Mouse (Mus musculus): ENCODE results near the gene Atp1b1. TPM values are rescaled to one million over a fixed set of nuclear protein-coding genes. Genes with fewer than 3 reads are reported as not detected.
A peak's percentile ranks its signal among the peaks of the same experiment; 100 is the strongest.

The Atp1b1 gene
- polyA plus RNA-seq, 1 experiment from 2014 or later, result 163 TPM

DNA sequence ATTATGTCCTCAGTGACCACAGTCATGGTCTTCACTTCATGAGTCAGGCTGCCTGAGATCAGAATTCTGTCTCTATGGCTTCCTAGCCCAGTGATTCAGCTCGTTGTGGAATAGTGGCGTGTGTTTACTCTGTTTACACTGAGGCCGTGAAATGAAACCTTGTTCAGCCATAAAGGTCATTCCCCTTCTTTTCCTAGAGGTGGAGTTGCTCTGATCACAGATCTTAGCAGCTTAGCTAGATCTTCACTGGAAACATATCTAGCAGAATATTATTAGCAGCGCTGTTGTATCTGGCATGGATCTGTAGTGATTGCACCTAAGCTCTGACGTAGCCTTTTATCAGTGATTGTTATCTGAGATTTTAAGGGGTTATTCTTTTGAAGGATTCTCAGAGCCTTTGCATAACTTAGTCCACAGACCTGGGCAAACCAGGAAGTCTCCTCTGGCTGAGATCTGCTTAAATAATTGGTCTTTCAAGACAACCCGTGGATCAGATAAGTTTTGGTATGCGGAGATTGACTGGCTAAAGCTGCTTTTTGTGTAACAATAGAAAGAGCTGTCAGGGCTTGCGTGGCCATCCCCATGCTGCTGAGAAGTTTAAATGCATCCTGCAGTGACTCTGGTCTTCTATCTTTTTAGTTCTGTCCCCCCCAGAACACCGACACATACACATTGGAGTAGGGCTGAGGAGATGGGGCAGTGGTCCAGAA is 23.6 kb upstream of the Atp1b1 start:
- no peaks in the 10 kb centered on the region for H3K36me3 ChIP-seq
- H3K9ac ChIP-seq, result no peak overlapping the region
- no peak overlapping the region for H3K4me2 ChIP-seq
- no peak for ATAC-seq (replicated peaks; ENCODE audit: low FRiP score)
- H3K4me1 ChIP-seq, result no peaks in the 10 kb centered on the region
- H3K27ac ChIP-seq, result no peak overlapping the region
- H3K9me3 ChIP-seq (replicated peaks), result no peaks in the 10 kb centered on the region
- 60% methylated on average over 9 of the region's 9 CpGs for WGBS
- H3K4me3 ChIP-seq (replicated peaks), result no peak overlapping the region
- no peaks in the 10 kb centered on the region for H3K27me3 ChIP-seq

DNA sequence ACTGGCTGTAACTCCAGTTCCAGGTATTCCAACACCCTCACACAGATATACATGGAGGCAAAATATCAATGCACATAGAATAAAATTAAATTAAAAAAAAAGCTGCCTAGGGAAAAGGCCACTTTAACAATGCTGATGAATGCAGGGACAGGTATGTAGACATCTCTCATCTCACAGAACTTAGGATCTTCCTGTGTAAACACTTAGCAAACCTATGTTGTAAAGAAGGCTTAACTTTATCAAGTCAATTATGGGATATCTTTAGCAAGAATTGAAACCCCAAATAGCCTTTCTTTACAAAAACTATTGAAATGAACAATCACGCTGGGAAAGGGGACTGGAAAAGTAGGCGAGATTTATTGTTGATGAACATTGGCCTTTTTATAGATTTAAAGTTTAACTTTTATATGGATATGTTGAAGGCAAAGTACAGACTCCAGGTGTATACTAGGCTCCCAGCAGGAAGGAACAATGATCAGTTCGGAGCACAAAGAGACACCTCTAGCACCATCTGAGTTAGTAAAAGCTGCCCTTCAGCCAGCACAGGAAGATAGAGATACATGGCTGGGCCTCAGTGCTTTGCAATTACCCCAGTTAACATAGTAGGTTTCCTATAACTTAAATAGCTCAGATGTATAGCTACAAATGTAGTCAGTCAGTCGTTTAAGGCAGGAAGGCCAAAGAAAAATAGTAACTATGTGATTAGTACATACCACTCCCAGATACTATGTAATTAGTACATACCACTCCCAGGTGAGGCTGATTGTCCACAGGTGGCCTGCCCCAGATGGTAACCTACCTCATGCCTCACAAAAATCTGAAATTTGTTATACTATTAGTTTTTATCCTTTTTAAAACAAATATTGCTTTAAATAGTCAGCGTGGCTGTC is 22.8 kb upstream of the Atp1b1 start:
- Histone ChIP-seq H3K9me3 (replicated peaks) (no peaks in the 10 kb centered on the region), H3K4me3 (replicated peaks) (no peak overlapping the region), H3K27me3 (no peaks in the 10 kb centered on the region), H3K9ac (no peak overlapping the region), H3K36me3 (no peaks in the 10 kb centered on the region), H3K4me1 (no peaks in the 10 kb centered on the region), H3K27ac (no peak overlapping the region), H3K4me2 (no peak overlapping the region)
- 80% methylated on average over 5 of the region's 5 CpGs for WGBS
- ATAC-seq (replicated peaks; ENCODE audit: low FRiP score), result no peak

- WGBS, result 75% methylated on average over 4 of the region's 4 CpGs
- ATAC-seq (replicated peaks; ENCODE audit: low FRiP score), result no peak
- Histone ChIP-seq H3K9ac (no peak overlapping the region), H3K9me3 (replicated peaks) (no peaks in the 10 kb centered on the region), H3K4me3 (replicated peaks) (no peak overlapping the region), H3K4me1 (no peaks in the 10 kb centered on the region), H3K4me2 (no peak overlapping the region), H3K27me3 (no peaks in the 10 kb centered on the region), H3K36me3 (no peaks in the 10 kb centered on the region), H3K27ac (no peak overlapping the region)
Measured at GRCm38 (mm10) chr1:164475895-164476294, 17.7 kb upstream of the Atp1b1 start.

GRCm38 (mm10) chr1:164474778-164475511 is 16.8 kb upstream of the Atp1b1 start:
- Histone ChIP-seq H3K4me1 (no peaks in the 10 kb centered on the region), H3K27ac (no peak overlapping the region), H3K4me2 (no peak overlapping the region), H3K9ac (no peak overlapping the region), H3K9me3 (replicated peaks) (no peaks in the 10 kb centered on the region), H3K4me3 (replicated peaks) (no peak overlapping the region), H3K36me3 (no peaks in the 10 kb centered on the region), H3K27me3 (no peaks in the 10 kb centered on the region)
- WGBS, result 62% methylated on average over 7 of the region's 7 CpGs
- no peak for ATAC-seq (replicated peaks; ENCODE audit: low FRiP score)

- Histone ChIP-seq H3K36me3 (no peaks in the 10 kb centered on the region), H3K9me3 (replicated peaks) (no peaks in the 10 kb centered on the region), H3K27ac (no peak overlapping the region), H3K4me3 (replicated peaks) (no peak overlapping the region), H3K27me3 (no peaks in the 10 kb centered on the region), H3K9ac (no peak overlapping the region), H3K4me1 (no peaks in the 10 kb centered on the region), H3K4me2 (no peak overlapping the region)
- ATAC-seq (replicated peaks; ENCODE audit: low FRiP score), result no peak
- WGBS, result 86% methylated on average over 6 of the region's 6 CpGs
Measured at GRCm38 (mm10) chr1:164474310-164474709, 16.2 kb upstream of the Atp1b1 start.

- no peak overlapping the region for H3K4me3 ChIP-seq (replicated peaks)
- no peak overlapping the region for H3K27ac ChIP-seq
- no peaks in the 10 kb centered on the region for H3K4me1 ChIP-seq
- no peaks in the 10 kb centered on the region for H3K27me3 ChIP-seq
- H3K9me3 ChIP-seq (replicated peaks), result no peaks in the 10 kb centered on the region
- H3K4me2 ChIP-seq, result no peak overlapping the region
- 88% methylated on average over 7 of the region's 7 CpGs for WGBS
- no peak for ATAC-seq (replicated peaks; ENCODE audit: low FRiP score)
- H3K9ac ChIP-seq, result no peak overlapping the region
- no peaks in the 10 kb centered on the region for H3K36me3 ChIP-seq
Measured at GRCm38 (mm10) chr1:164473398-164473797, 15.2 kb upstream of the Atp1b1 start.

- no peak overlapping the region for H3K4me2 ChIP-seq
- WGBS, result 83% methylated on average over 5 of the region's 5 CpGs
- peak; percentile 70; the same call in 1 of the 2 replicates for ATAC-seq (replicated peaks; ENCODE audit: low FRiP score)
- no peaks in the 10 kb centered on the region for H3K27me3 ChIP-seq
- H3K9me3 ChIP-seq (replicated peaks), result no peaks in the 10 kb centered on the region
- H3K27ac ChIP-seq, result no peak overlapping the region
- no peaks in the 10 kb centered on the region for H3K36me3 ChIP-seq
- H3K9ac ChIP-seq, result no peak overlapping the region
- no peak overlapping the region for H3K4me3 ChIP-seq (replicated peaks)
- no peaks in the 10 kb centered on the region for H3K4me1 ChIP-seq
Measured at GRCm38 (mm10) chr1:164471632-164472031, 13.5 kb upstream of the Atp1b1 start.

- ATAC-seq (replicated peaks; ENCODE audit: low FRiP score), result no peak
- H3K36me3 ChIP-seq, result no peaks in the 10 kb centered on the region
- no peaks in the 10 kb centered on the region for H3K9me3 ChIP-seq (replicated peaks)
- H3K4me3 ChIP-seq (replicated peaks), result no peak overlapping the region
- H3K4me1 ChIP-seq, result no peaks in the 10 kb centered on the region
- H3K9ac ChIP-seq, result no peak overlapping the region
- no peak overlapping the region for H3K4me2 ChIP-seq
- H3K27me3 ChIP-seq, result no peaks in the 10 kb centered on the region
- WGBS, result 60% methylated on average over 6 of the region's 6 CpGs
- no peak overlapping the region for H3K27ac ChIP-seq
Measured at GRCm38 (mm10) chr1:164470985-164471384, 12.8 kb upstream of the Atp1b1 start.

- Histone ChIP-seq H3K27me3 (no peaks in the 10 kb centered on the region), H3K27ac (no peak overlapping the region), H3K4me2 (no peak overlapping the region), H3K4me3 (replicated peaks) (no peak overlapping the region), H3K36me3 (no peaks in the 10 kb centered on the region), H3K9ac (no peak overlapping the region), H3K4me1 (no peaks in the 10 kb centered on the region), H3K9me3 (replicated peaks) (no peaks in the 10 kb centered on the region)
- no peak for ATAC-seq (replicated peaks; ENCODE audit: low FRiP score)
- 77% methylated on average over 8 of the region's 8 CpGs for WGBS
Measured at GRCm38 (mm10) chr1:164468329-164468728, 10.2 kb upstream of the Atp1b1 start.

DNA sequence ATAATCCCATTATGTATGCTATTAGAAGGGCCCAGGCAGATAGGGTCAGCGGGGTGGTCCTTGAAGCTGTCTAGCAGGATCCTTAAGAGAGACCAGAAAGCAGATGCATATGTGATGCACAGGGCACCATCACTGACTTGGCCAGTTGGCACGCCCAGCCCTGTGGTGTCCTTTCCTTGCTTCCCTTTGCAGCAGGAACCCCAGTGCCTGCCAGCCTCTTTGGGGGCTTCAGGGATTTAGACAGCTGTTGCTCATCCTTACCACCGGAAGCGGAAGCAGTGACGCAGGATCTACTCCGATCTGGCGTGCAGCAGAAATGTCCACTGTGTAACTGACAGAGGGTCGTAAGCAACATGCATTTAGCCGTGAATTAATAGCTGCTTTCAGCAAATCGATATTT is 9.3 kb upstream of the Atp1b1 start:
- no peaks in the 10 kb centered on the region for H3K27me3 ChIP-seq
- no peaks in the 10 kb centered on the region for H3K36me3 ChIP-seq
- no peak overlapping the region for H3K9ac ChIP-seq
- H3K9me3 ChIP-seq (replicated peaks), result no peaks in the 10 kb centered on the region
- H3K4me3 ChIP-seq (replicated peaks), result no peak overlapping the region
- no peak overlapping the region for H3K27ac ChIP-seq
- H3K4me2 ChIP-seq, result no peak overlapping the region
- H3K4me1 ChIP-seq, result no peaks in the 10 kb centered on the region
- no peak for ATAC-seq (replicated peaks; ENCODE audit: low FRiP score)
- WGBS, result 92% methylated on average over 10 of the region's 10 CpGs

DNA sequence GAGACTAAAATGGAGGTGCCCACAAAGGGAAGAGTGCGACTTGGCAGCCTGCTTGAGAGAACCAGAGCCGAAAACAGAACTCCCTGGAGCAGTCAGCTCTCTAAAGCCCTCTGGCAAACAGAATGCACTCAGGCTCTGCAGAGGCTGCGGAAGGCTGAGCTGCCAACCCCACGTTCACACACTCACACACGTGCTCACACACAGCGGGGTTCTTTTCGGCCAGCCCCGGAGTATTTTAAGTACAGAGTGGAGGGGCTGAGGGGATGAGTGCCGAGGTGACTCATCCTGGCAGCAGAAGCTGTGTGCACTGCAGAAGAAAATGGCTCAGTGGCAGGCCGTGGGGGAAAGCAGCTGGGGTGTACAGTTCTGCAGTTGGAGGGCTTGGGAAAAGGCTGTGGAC is 3.6 kb upstream of the Atp1b1 start:
- 25% methylated on average over 10 of the region's 10 CpGs for WGBS
- Histone ChIP-seq H3K27me3 (peaks cover 29% of the 10 kb centered on the region), H3K4me2 (peak overlapping the region; percentile 36), H3K27ac (peak overlapping the region; percentile 91), H3K36me3 (no peaks in the 10 kb centered on the region), H3K9me3 (replicated peaks) (no peaks in the 10 kb centered on the region), H3K4me1 (peaks cover 31% of the 10 kb centered on the region), H3K4me3 (replicated peaks) (peak overlapping the region; percentile 9; the same call in 1 of the 2 replicates), H3K9ac (no peak overlapping the region)
- ATAC-seq (replicated peaks; ENCODE audit: low FRiP score), result no peak

All from kidney, embryonic 15.5 days (tissue).